Mouse (Mus musculus) layer of hippocampus, postnatal 36 days (tissue): ENCODE measurements around the gene Gm10721. TPM values are rescaled to one million over a fixed set of nuclear protein-coding genes. Genes with fewer than 3 reads are reported as not detected.
"Not testable (repeated sequence)": the region's sequence is repeated elsewhere in the genome, so short reads cannot be mapped to it uniquely, and the experiment has no call there.

ENCODE experiments used
- DNase-seq, 2 experiments: peaks; one replicate each; pipeline ENCODE4 v3.0.0; 2022
- microRNA-seq, 2 experiments: library from miRNA; unstranded; fragments of <30 nt; microRNA quantifications; one replicate each; pipeline ENCODE4 v1.2.0; 2021
- total RNA-seq, 2 experiments: library from RNA; stranded (reverse); gene quantifications; 2 replicates each; pipeline ENCODE4 v1.2.3; 2021

The Gm10721 gene
- total RNA-seq, 2 experiments from 2014 or later: not detected

DNA sequence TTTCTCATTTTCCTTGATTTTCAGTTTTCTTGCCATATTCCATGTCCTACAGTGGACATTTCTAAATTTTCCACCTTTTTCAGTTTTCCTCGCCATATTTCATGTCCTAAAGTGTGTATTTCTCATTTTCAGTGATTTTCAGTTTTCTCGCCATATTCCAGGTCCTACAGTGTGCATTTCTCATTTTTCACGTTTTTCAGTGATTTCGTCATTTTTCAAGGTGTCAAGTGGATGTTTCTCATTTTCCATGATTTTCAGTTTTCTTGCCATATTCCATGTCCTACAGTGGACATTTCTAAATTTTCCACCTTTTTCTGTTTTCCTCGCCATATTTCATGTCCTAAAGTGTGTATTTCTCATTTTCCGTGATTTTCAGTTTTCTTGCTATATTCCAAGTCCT, 12.7 kb downstream of the Gm10721 start:
- peak; percentile 44 to 51 for DNase-seq

DNA sequence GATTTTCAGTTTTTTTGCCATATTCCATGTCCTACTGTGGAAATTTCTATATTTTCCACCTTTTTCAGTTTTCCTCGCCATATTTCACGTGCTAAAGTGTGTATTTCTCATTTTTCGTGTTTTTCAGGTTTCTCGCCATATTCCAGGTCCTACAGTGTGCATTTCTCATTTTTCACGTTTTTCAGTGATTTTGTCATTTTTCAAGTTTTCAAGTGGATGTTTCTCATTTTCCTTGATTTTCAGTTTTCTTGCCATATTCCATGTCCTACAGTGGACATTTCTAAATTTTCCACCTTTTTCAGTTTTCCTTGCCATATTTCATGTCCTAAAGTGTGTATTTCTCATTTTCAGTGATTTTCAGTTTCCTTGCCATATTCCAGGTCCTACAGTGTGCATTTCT, 13.2 kb downstream of the Gm10721 start:
- DNase-seq: not testable (repeated sequence)

- not testable (repeated sequence) for DNase-seq
Observed at GRCm38 (mm10) chr9:3026741-3027140, 13.8 kb downstream of the Gm10721 start.

DNA sequence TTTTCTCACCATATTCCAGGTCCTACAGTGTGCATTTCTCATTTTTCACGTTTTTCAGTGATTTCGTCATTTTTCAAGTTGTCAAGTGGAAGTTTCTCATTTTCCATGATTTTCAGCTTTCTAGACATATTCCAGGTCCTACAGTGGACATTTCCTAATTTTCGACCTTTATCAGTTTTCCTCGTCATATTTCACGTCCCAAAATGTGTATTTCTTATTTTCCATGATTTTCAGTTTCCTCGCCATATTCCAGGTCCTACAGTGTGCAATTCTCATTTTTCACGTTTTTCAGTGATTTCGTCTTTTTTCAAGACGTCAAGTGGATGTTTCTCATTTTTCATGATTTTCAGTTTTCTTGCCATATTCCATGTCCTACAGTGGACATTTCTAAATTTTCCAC, 14.3 kb downstream of the Gm10721 start:
- DNase-seq: not testable (repeated sequence)

DNA sequence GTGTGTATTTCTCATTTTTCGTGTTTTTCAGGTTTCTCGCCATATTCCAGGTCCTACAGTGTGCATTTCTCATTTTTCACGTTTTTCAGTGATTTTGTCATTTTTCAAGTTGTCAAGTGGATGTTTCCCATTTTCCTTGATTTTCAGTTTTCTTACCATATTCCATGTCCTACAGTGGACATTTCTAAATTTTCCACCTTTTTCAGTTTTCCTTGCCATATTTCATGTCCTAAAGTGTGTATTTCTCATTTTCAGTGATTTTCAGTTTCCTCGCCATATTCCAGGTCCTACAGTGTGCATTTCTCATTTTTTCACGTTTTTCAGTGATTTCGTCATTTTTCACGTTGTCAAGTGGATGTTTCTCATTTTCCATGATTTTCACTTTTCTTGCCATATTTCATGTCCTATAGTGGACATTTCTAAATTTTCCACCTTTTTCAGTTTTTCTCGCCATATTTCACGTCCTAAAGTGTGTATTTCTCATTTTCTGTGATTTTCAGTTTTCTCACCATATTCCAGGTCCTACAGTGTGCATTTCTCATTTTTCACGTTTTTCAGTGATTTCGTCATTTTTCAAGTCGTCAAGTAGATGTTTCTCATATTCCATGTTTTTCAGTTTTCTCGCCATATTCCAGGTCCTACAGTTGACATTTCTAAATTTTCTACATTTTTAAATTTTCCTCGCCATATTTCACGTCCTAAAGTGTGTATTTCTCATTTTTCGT, 16.5 kb downstream of the Gm10721 start:
- DNase-seq: peak; percentile 16 to 24

- DNase-seq: not testable (repeated sequence)
Observed at GRCm38 (mm10) chr9:3030677-3031318, 17.9 kb downstream of the Gm10721 start.

GRCm38 (mm10) chr9:3034299-3034698, 21.4 kb downstream of the Gm10721 start, which contains the start of gene Gm17535:
TSS of gene Gm17535 (plus strand) at chr9:3034599.
- DNase-seq: not testable (repeated sequence)

DNA sequence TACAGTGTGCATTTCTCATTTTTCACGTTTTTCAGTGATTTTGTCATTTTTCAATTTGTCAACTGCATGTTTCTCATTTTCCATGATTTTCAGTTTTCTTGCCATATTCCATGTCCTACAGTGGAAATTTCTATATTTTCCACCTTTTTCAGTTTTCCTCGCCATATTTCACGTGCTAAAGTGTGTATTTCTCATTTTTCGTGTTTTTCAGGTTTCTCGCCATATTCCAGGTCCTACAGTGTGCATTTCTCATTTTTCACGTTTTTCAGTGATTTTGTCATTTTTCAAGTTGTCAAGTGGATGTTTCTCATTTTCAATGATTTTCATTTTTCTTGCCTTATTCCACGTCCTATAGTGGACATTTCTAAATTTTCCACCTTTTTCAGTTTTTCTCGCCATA, 23.6 kb downstream of the Gm10721 start, which contains the start of gene Gm10715:
Gene Gm10715, plus strand, starts transcription at position 301 of the 400 bp plus-strand sequence.
- not testable (repeated sequence) for DNase-seq

- not testable (repeated sequence) for DNase-seq
Observed at GRCm38 (mm10) chr9:3038161-3038560, 25.2 kb downstream of the Gm10721 start.

Small RNAs within 50 kb of the gene (microRNA-seq; reads per million reads assigned to microRNA genes)
- 0 reads per million in 2 experiments for gene Mir101c

Other genes with a start within 250 kb of the Gm10721 start
- gene Gm10722, start 12.2 kb upstream of the Gm10721 start, total RNA-seq: not detected
- gene Gm11168, start 9.8 kb upstream of the Gm10721 start, total RNA-seq: not detected
- not detected for gene Gm10720, start 2.5 kb downstream of the Gm10721 start, total RNA-seq
- gene Gm10719, start 4.3 kb downstream of the Gm10721 start, total RNA-seq: under 1 TPM in 1 of 2 experiments, not detected in 1; 0.78 TPM
- under 1 TPM in 1 of 2 experiments, not detected in 1; 0.92 TPM for gene Gm10718, start 10.4 kb downstream of the Gm10721 start, total RNA-seq
- gene Gm10717, start 12.3 kb downstream of the Gm10721 start, total RNA-seq: not detected
- gene Gm17535, start 21.5 kb downstream of the Gm10721 start, total RNA-seq: not detected
- gene Gm10715, start 23.7 kb downstream of the Gm10721 start, total RNA-seq: not detected